ENCODE assay signal across 8 mouse cellular contexts in the genomic region with DNA sequence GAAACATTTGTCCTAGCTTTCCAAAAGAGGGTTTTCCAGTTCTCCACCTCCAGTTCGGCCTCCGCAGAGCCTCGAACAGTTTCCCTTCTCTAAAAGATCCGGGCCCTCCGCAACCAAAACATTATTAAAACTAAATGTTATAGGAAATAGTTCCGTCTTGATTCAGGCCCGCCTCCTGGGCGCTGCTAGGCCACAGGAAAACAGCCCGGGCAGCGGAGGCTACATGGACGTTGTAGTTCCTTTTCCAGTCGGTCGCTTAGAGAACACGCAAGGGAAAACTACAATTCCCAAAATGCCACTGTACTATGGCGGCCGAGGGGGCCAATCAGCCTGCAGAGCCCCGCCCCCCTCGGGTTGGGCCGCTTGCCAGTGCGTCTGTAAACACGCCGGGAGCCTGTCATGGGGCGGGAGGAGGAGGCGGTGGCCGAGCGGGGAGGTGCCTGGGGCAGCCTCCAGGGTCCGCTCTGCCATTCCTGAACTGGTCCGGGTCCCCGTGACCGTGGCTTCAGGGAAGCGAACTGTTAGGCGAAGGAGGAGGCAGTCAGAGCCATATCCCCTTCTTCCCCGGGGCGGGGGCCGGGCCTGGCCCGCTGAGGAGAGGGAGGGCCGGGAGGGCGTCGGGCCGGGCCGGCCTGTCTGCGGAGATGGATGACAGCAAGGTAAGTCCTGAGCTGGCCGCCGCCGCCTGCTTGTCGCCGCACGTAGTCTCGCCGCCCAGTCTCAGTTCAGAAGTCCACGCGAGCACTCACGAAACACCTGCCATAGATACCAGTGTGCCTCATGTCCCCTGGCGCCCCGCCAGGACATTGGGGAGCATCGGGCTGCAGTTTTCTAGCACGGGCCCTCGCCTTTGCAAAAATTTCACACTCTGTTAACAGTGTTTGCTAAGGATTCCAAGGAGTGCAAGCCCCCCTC. TPM values are rescaled to one million over a fixed set of nuclear protein-coding genes. Genes with fewer than 3 reads are reported as not detected.
DNase-seq lines count a peak whose midpoint lies in the region; ATAC-seq and TF ChIP-seq lines count a peak whose summit lies in the region.

A gene (plus strand): TSS at position 369 of the 915 bp plus-strand sequence.

- no peaks in the 10 kb centered on the region for H3K4me1 ChIP-seq in ES-Bruce4 (ENCODE audit: control insufficient read depth, insufficient read depth, low read length)
- H3K4me1 ChIP-seq in forebrain, embryonic 13.5 days: peaks cover 17% of the 10 kb centered on the region
- peaks cover 38% of the 10 kb centered on the region for H3K4me1 ChIP-seq in liver, postnatal 0 days (ENCODE audit: insufficient read depth)
- no peaks in the 10 kb centered on the region for H3K4me1 ChIP-seq in neural tube, embryonic 14.5 days (ENCODE audit: control insufficient read depth, insufficient read depth, low read length)

- H3K9ac ChIP-seq in ES-Bruce4 (ENCODE audit: low read depth, poor library complexity, severe bottlenecking): peak within 1 kb of the TSS; percentile 66
- peak within 1 kb of the TSS; percentile 69 for H3K9ac ChIP-seq in forebrain, embryonic 13.5 days
- H3K9ac ChIP-seq in liver, postnatal 0 days (replicated peaks): peak within 1 kb of the TSS; percentile 83
- peak within 1 kb of the TSS; percentile 74 for H3K9ac ChIP-seq in neural tube, embryonic 14.5 days (replicated peaks; ENCODE audit: low read depth, low read length)

- H3K4me3 ChIP-seq in ES-Bruce4 (ENCODE audit: low read depth, low read length): peak within 1 kb of the TSS; percentile 78
- H3K4me3 ChIP-seq in forebrain, embryonic 13.5 days: peak within 1 kb of the TSS; percentile 65
- peak within 1 kb of the TSS; percentile 69 for H3K4me3 ChIP-seq in liver, postnatal 0 days (ENCODE audit: low read depth, low read length)
- peak within 1 kb of the TSS; percentile 71 for H3K4me3 ChIP-seq in neural tube, embryonic 14.5 days (ENCODE audit: low read depth, low read length)

- peak within 1 kb of the TSS; percentile 85 for H3K4me2 ChIP-seq in forebrain, embryonic 13.5 days
- H3K4me2 ChIP-seq in liver, postnatal 0 days (ENCODE audit: low read depth, low read length): peak within 1 kb of the TSS; percentile 88
- peak within 1 kb of the TSS; percentile 61 for H3K4me2 ChIP-seq in neural tube, embryonic 14.5 days (ENCODE audit: low read depth, low read length)

- H3K36me3 ChIP-seq in ES-Bruce4 (ENCODE audit: control insufficient read depth, insufficient read depth, low read length, poor library complexity, severe bottlenecking): no peaks in the 10 kb centered on the region
- no peaks in the 10 kb centered on the region for H3K36me3 ChIP-seq in forebrain, embryonic 13.5 days (ENCODE audit: poor library complexity, severe bottlenecking)
- H3K36me3 ChIP-seq in liver, postnatal 0 days (replicated peaks; ENCODE audit: insufficient read depth, low read length): no peaks in the 10 kb centered on the region
- no peaks in the 10 kb centered on the region for H3K36me3 ChIP-seq in neural tube, embryonic 14.5 days (ENCODE audit: control insufficient read depth, insufficient read depth, low read length)

- no peak for TF ChIP-seq CTCF in ES-Bruce4 (IDR thresholded peaks at IDR 0.05; ENCODE audit: low read depth, low read length)
- TF ChIP-seq CTCF in liver, postnatal 0 days (IDR thresholded peaks at IDR 0.05; ENCODE audit: low read depth): peak; percentile 46

- TF ChIP-seq POLR2A in ES-Bruce4 (IDR thresholded peaks at IDR 0.05; ENCODE audit: insufficient read depth, low read length): no peak

- no peak for TF ChIP-seq EP300 in ES-Bruce4 (IDR thresholded peaks at IDR 0.05; ENCODE audit: insufficient read depth, low read depth, low read length)
- peak; percentile 83 for TF ChIP-seq EP300 in liver, postnatal 0 days (IDR thresholded peaks at IDR 0.05; ENCODE audit: low read depth)

- H3K9me3 ChIP-seq in ES-Bruce4 (replicated peaks; ENCODE audit: control insufficient read depth, insufficient read depth, low read length, poor library complexity, severe bottlenecking): no peaks in the 10 kb centered on the region
- H3K9me3 ChIP-seq in forebrain, embryonic 13.5 days (replicated peaks): no peaks in the 10 kb centered on the region
- H3K9me3 ChIP-seq in liver, postnatal 0 days (ENCODE audit: low read length): no peaks in the 10 kb centered on the region
- H3K9me3 ChIP-seq in neural tube, embryonic 14.5 days (ENCODE audit: control insufficient read depth, low read length): no peaks in the 10 kb centered on the region

- no peak within 1 kb of the TSS for H3K27ac ChIP-seq in ES-Bruce4 (ENCODE audit: insufficient read depth, low read length)
- H3K27ac ChIP-seq in forebrain, embryonic 13.5 days: peak within 1 kb of the TSS; percentile 62
- H3K27ac ChIP-seq in liver, postnatal 0 days (ENCODE audit: low read depth): peak within 1 kb of the TSS; percentile 98
- H3K27ac ChIP-seq in neural tube, embryonic 14.5 days (ENCODE audit: low read depth, low read length): peak within 1 kb of the TSS; percentile 90

- DNase-seq in heart, postnatal 10 days: peak; percentile 100
- DNase-seq in large intestine, adult 2 months (ENCODE audit: low read depth, low spot score): peak; percentile 85
- DNase-seq in liver, postnatal 0 days: peak; percentile 100
- peak; percentile 100 for DNase-seq in testis, postnatal 10 days (ENCODE audit: low spot score)

- H3K27me3 ChIP-seq in ES-Bruce4 (ENCODE audit: control insufficient read depth, insufficient read depth, low read length, poor library complexity, severe bottlenecking): no peaks in the 10 kb centered on the region
- 0 out of 2 replicates have a peak, but pooled peaks cover 3% of the 10 kb centered on the region for H3K27me3 ChIP-seq in forebrain, embryonic 13.5 days
- H3K27me3 ChIP-seq in liver, postnatal 0 days (ENCODE audit: insufficient read depth, low read length): no peaks in the 10 kb centered on the region
- no peaks in the 10 kb centered on the region for H3K27me3 ChIP-seq in neural tube, embryonic 14.5 days (ENCODE audit: control insufficient read depth, insufficient read depth, low read length)

- ATAC-seq in cerebellum, adult (ENCODE audit: insufficient number of reproducible peaks, low FRiP score, low TSS enrichment): peak; percentile 94
- peak; percentile 98 for ATAC-seq in forebrain, embryonic 13.5 days
- ATAC-seq in liver, postnatal 0 days: peak; percentile 95
- peak; percentile 97 for ATAC-seq in neural tube, embryonic 14.5 days (ENCODE audit: low read depth)

- under 1% methylated on average over 56 of the region's 58 CpGs for WGBS in forebrain, embryonic 13.5 days
- WGBS in large intestine, adult 2 months: under 1% methylated on average over 58 of the region's 58 CpGs
- WGBS in liver, postnatal 0 days (ENCODE audit: insufficient replicate concordance): under 1% methylated on average over 54 of the region's 58 CpGs
- 0% methylated on average over 57 of the region's 58 CpGs for WGBS in neural tube, embryonic 14.5 days

- intact Hi-C loops in heart, postnatal 10 days (cut with DNase I): loop anchor here (2.0 kb wide), 1 partner anchor 33 kb away; no protein-coding TSS in a partner anchor

RNA-seq across cellular contexts. Expression of the gene that starts here (rescaled TPM):
- polyA plus RNA-seq in ES-Bruce4 (2011; ENCODE audit: insufficient read depth, insufficient read length, low read depth, missing spikeins): 6.1 and 7.6 TPM in 2 replicates
- 2.5 and 2.6 TPM in 2 replicates for polyA plus RNA-seq in forebrain, embryonic 13.5 days (2015; fragmentation: Nextera tagmentation; extraction: Ambion mirVana)
- total RNA-seq in heart, postnatal 10 days (2021): 1 to 10 TPM; 4.7 to 5.4 TPM
- polyA plus RNA-seq in large intestine, adult 2 months (2012; rRNA removed): 5.1 and 8.1 TPM in 2 replicates
- polyA plus RNA-seq in liver, postnatal 0 days (2015; fragmentation: Nextera tagmentation; extraction: Ambion mirVana): 6.3 and 6.6 TPM in 2 replicates
- polyA plus RNA-seq in neural tube, embryonic 14.5 days (2014; fragmentation: Nextera tagmentation; extraction: Ambion mirVana): 4.3 and 4.8 TPM in 2 replicates
